Mouse (Mus musculus): ENCODE measurements around the gene Cdkn1a. TPM values are rescaled to one million over a fixed set of nuclear protein-coding genes. Genes with fewer than 3 reads are reported as not detected.
"Not testable (repeated sequence)": the region's sequence is repeated elsewhere in the genome, so short reads cannot be mapped to it uniquely, and the experiment has no call there.

Gene Cdkn1a
- polyA plus RNA-seq, 1 experiment from 2014 or later: 45.6 TPM

GRCm38 (mm10) chr17:29095201-29095733 is 4.5 kb downstream of the Cdkn1a start:
- Histone ChIP-seq H3K36me3 (ENCODE audit: control insufficient read depth, insufficient read depth, low read length) (no peaks in the 10 kb centered on the region), H3K9ac (ENCODE audit: low read depth, low read length) (peak overlapping the region; percentile 67), H3K4me2 (replicated peaks; ENCODE audit: low read depth, low read length) (peak overlapping the region; percentile 82), H3K4me3 (ENCODE audit: low read length) (peak overlapping the region; percentile 48), H3K27ac (ENCODE audit: low read depth, low read length) (no peak overlapping the region), H3K9me3 (ENCODE audit: control insufficient read depth, low read length) (no peaks in the 10 kb centered on the region), H3K27me3 (ENCODE audit: control insufficient read depth, insufficient read depth, low read length) (peaks cover 7% of the 10 kb centered on the region; the same call in 1 of the 2 replicates), H3K4me1 (ENCODE audit: control insufficient read depth, insufficient read depth, low read length) (peaks cover 13% of the 10 kb centered on the region; the same call in 1 of the 2 replicates)
- whole genome bisulfite sequencing: under 1% methylated on average over 44 of the region's 44 CpGs
- ATAC-seq (ENCODE audit: low FRiP score, low TSS enrichment): peak; percentile 76

- peaks cover 7% of the 10 kb centered on the region; the same call in 1 of the 2 replicates for H3K27me3 ChIP-seq (ENCODE audit: control insufficient read depth, insufficient read depth, low read length)
- no peaks in the 10 kb centered on the region for H3K9me3 ChIP-seq (ENCODE audit: control insufficient read depth, low read length)
- no peak overlapping the region for H3K4me2 ChIP-seq (replicated peaks; ENCODE audit: low read depth, low read length)
- H3K36me3 ChIP-seq (ENCODE audit: control insufficient read depth, insufficient read depth, low read length): no peaks in the 10 kb centered on the region
- no peak overlapping the region for H3K27ac ChIP-seq (ENCODE audit: low read depth, low read length)
- ATAC-seq (ENCODE audit: low FRiP score, low TSS enrichment): no peak
- H3K4me1 ChIP-seq (ENCODE audit: control insufficient read depth, insufficient read depth, low read length): peaks cover 13% of the 10 kb centered on the region; the same call in 1 of the 2 replicates
- H3K9ac ChIP-seq (ENCODE audit: low read depth, low read length): no peak overlapping the region
- WGBS: 90% methylated on average over 6 of the region's 6 CpGs
- H3K4me3 ChIP-seq (ENCODE audit: low read length): no peak overlapping the region
Observed at GRCm38 (mm10) chr17:29096245-29096644, 5.5 kb downstream of the Cdkn1a start.

- 69% methylated on average over 7 of the region's 7 CpGs for WGBS
- ATAC-seq (ENCODE audit: low FRiP score, low TSS enrichment): no peak
Observed at GRCm38 (mm10) chr17:29096851-29097561, 6.2 kb downstream of the Cdkn1a start.

GRCm38 (mm10) chr17:29098291-29098690 is 7.5 kb downstream of the Cdkn1a start:
- H3K4me3 ChIP-seq (ENCODE audit: low read length): no peak overlapping the region
- no peak for ATAC-seq (ENCODE audit: low FRiP score, low TSS enrichment)
- 92% methylated on average over 24 of the region's 24 CpGs for WGBS
- peaks cover 13% of the 10 kb centered on the region; the same call in 1 of the 2 replicates for H3K4me1 ChIP-seq (ENCODE audit: control insufficient read depth, insufficient read depth, low read length)
- H3K4me2 ChIP-seq (replicated peaks; ENCODE audit: low read depth, low read length): no peak overlapping the region
- no peak overlapping the region for H3K9ac ChIP-seq (ENCODE audit: low read depth, low read length)
- no peaks in the 10 kb centered on the region for H3K9me3 ChIP-seq (ENCODE audit: control insufficient read depth, low read length)
- H3K36me3 ChIP-seq (ENCODE audit: control insufficient read depth, insufficient read depth, low read length): no peaks in the 10 kb centered on the region
- peaks cover 5% of the 10 kb centered on the region; the same call in 1 of the 2 replicates for H3K27me3 ChIP-seq (ENCODE audit: control insufficient read depth, insufficient read depth, low read length)
- H3K27ac ChIP-seq (ENCODE audit: low read depth, low read length): no peak overlapping the region

More at GRCm38 (mm10) chr17:29096851-29097561, 6.2 kb downstream of the Cdkn1a start:
- H3K27ac ChIP-seq (ENCODE audit: low read depth, low read length): no peak overlapping the region
- peaks cover 13% of the 10 kb centered on the region; the same call in 1 of the 2 replicates for H3K4me1 ChIP-seq (ENCODE audit: control insufficient read depth, insufficient read depth, low read length)
- H3K9me3 ChIP-seq (ENCODE audit: control insufficient read depth, low read length): no peaks in the 10 kb centered on the region
- no peak overlapping the region for H3K9ac ChIP-seq (ENCODE audit: low read depth, low read length)
- peaks cover 7% of the 10 kb centered on the region; the same call in 1 of the 2 replicates for H3K27me3 ChIP-seq (ENCODE audit: control insufficient read depth, insufficient read depth, low read length)
- H3K4me2 ChIP-seq (replicated peaks; ENCODE audit: low read depth, low read length): no peak overlapping the region
- no peaks in the 10 kb centered on the region for H3K36me3 ChIP-seq (ENCODE audit: control insufficient read depth, insufficient read depth, low read length)
- no peak overlapping the region for H3K4me3 ChIP-seq (ENCODE audit: low read length)

- Histone ChIP-seq H3K4me2 (replicated peaks; ENCODE audit: low read depth, low read length) (no peak overlapping the region), H3K9ac (ENCODE audit: low read depth, low read length) (no peak overlapping the region), H3K9me3 (ENCODE audit: control insufficient read depth, low read length) (no peaks in the 10 kb centered on the region), H3K36me3 (ENCODE audit: control insufficient read depth, insufficient read depth, low read length) (no peaks in the 10 kb centered on the region), H3K4me1 (ENCODE audit: control insufficient read depth, insufficient read depth, low read length) (peaks cover 10% of the 10 kb centered on the region; the same call in 1 of the 2 replicates), H3K27ac (ENCODE audit: low read depth, low read length) (no peak overlapping the region), H3K4me3 (ENCODE audit: low read length) (no peak overlapping the region), H3K27me3 (ENCODE audit: control insufficient read depth, insufficient read depth, low read length) (peaks cover 5% of the 10 kb centered on the region; the same call in 1 of the 2 replicates)
- WGBS: 89% methylated on average over 8 of the region's 8 CpGs
- ATAC-seq (ENCODE audit: low FRiP score, low TSS enrichment): no peak
Observed at GRCm38 (mm10) chr17:29099076-29099475, 8.3 kb downstream of the Cdkn1a start.

GRCm38 (mm10) chr17:29100627-29101026 is 9.9 kb downstream of the Cdkn1a start:
- Histone ChIP-seq H3K9me3 (ENCODE audit: control insufficient read depth, low read length) (no peaks in the 10 kb centered on the region), H3K9ac (ENCODE audit: low read depth, low read length) (no peak overlapping the region), H3K27me3 (ENCODE audit: control insufficient read depth, insufficient read depth, low read length) (no peaks in the 10 kb centered on the region), H3K4me2 (replicated peaks; ENCODE audit: low read depth, low read length) (no peak overlapping the region), H3K4me3 (ENCODE audit: low read length) (no peak overlapping the region), H3K4me1 (ENCODE audit: control insufficient read depth, insufficient read depth, low read length) (no peaks in the 10 kb centered on the region), H3K36me3 (ENCODE audit: control insufficient read depth, insufficient read depth, low read length) (no peaks in the 10 kb centered on the region), H3K27ac (ENCODE audit: low read depth, low read length) (no peak overlapping the region)
- no peak for ATAC-seq (ENCODE audit: low FRiP score, low TSS enrichment)
- 88% methylated on average over 7 of the region's 7 CpGs for WGBS

GRCm38 (mm10) chr17:29110356-29110755 is 19.6 kb downstream of the Cdkn1a start:
- not testable (repeated sequence) for H3K27ac ChIP-seq (ENCODE audit: low read depth, low read length); H3K4me3 ChIP-seq (ENCODE audit: low read length); H3K9ac ChIP-seq (ENCODE audit: low read depth, low read length); H3K27me3 ChIP-seq (ENCODE audit: control insufficient read depth, insufficient read depth, low read length); H3K36me3 ChIP-seq (ENCODE audit: control insufficient read depth, insufficient read depth, low read length); H3K4me2 ChIP-seq (replicated peaks; ENCODE audit: low read depth, low read length); ATAC-seq (ENCODE audit: low FRiP score, low TSS enrichment); H3K9me3 ChIP-seq (ENCODE audit: control insufficient read depth, low read length); H3K4me1 ChIP-seq (ENCODE audit: control insufficient read depth, insufficient read depth, low read length)
- 86% methylated on average over 6 of the region's 6 CpGs for WGBS

- no peak for ATAC-seq (ENCODE audit: low FRiP score, low TSS enrichment)
- Histone ChIP-seq H3K9ac (ENCODE audit: low read depth, low read length) (no peak overlapping the region), H3K36me3 (ENCODE audit: control insufficient read depth, insufficient read depth, low read length) (no peaks in the 10 kb centered on the region), H3K4me1 (ENCODE audit: control insufficient read depth, insufficient read depth, low read length) (no peaks in the 10 kb centered on the region), H3K4me2 (replicated peaks; ENCODE audit: low read depth, low read length) (no peak overlapping the region), H3K27ac (ENCODE audit: low read depth, low read length) (no peak overlapping the region), H3K27me3 (ENCODE audit: control insufficient read depth, insufficient read depth, low read length) (no peaks in the 10 kb centered on the region), H3K4me3 (ENCODE audit: low read length) (no peak overlapping the region), H3K9me3 (ENCODE audit: control insufficient read depth, low read length) (no peaks in the 10 kb centered on the region)
- WGBS: 89% methylated on average over 5 of the region's 5 CpGs
Observed at GRCm38 (mm10) chr17:29111332-29111731, 20.6 kb downstream of the Cdkn1a start.

Measured in kidney, embryonic 14.5 days (tissue).